Mouse (Mus musculus): ENCODE data around the gene Stat2. TPM values are rescaled to one million over a fixed set of nuclear protein-coding genes. Genes with fewer than 3 reads are reported as not detected.
A peak's percentile ranks its signal among the peaks of the same experiment; 100 is the strongest.

Gene Stat2
- polyA plus RNA-seq, 1 experiment from 2014 or later, result 21.0 TPM

DNA sequence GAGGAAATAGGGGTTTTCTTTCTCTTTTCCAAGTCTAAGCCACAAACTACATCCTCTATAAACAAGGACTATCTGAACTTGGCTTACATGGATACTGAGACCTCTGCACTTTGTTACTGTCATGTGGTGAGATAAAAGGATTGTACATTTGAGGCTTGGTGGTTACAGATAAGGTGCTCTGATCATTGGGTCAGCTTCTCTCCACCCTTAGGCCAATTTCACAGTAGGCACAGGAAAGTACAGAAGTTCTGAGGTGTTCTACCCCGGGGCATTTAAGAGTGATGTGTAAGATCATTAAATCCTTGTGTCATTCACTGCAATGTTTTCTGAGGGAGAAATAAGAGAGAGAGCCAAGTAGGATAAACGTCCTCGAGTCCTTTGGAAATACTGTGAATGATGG is 66.2 kb downstream of the Stat2 start:
- WGBS, result 93% methylated on average over 3 of the region's 3 CpGs
- no peak overlapping the region for H3K9ac ChIP-seq (replicated peaks; ENCODE audit: low read depth, low read length)
- no peaks in the 10 kb centered on the region for H3K27me3 ChIP-seq (ENCODE audit: control insufficient read depth, insufficient read depth, low read length)
- no peak overlapping the region; the same call in 1 of the 2 replicates for H3K27ac ChIP-seq (ENCODE audit: low read depth, low read length)
- no peaks in the 10 kb centered on the region for H3K9me3 ChIP-seq (ENCODE audit: control insufficient read depth, low read length)
- no peak for ATAC-seq (ENCODE audit: low read depth)
- H3K4me1 ChIP-seq (ENCODE audit: control insufficient read depth, insufficient read depth, low read length), result peaks cover 16% of the 10 kb centered on the region
- peak overlapping the region; percentile 79 for H3K4me2 ChIP-seq (ENCODE audit: low read depth, low read length)
- H3K4me3 ChIP-seq (ENCODE audit: low read depth, low read length), result no peak overlapping the region
- no peaks in the 10 kb centered on the region for H3K36me3 ChIP-seq (ENCODE audit: control insufficient read depth, insufficient read depth, low read length)

DNA sequence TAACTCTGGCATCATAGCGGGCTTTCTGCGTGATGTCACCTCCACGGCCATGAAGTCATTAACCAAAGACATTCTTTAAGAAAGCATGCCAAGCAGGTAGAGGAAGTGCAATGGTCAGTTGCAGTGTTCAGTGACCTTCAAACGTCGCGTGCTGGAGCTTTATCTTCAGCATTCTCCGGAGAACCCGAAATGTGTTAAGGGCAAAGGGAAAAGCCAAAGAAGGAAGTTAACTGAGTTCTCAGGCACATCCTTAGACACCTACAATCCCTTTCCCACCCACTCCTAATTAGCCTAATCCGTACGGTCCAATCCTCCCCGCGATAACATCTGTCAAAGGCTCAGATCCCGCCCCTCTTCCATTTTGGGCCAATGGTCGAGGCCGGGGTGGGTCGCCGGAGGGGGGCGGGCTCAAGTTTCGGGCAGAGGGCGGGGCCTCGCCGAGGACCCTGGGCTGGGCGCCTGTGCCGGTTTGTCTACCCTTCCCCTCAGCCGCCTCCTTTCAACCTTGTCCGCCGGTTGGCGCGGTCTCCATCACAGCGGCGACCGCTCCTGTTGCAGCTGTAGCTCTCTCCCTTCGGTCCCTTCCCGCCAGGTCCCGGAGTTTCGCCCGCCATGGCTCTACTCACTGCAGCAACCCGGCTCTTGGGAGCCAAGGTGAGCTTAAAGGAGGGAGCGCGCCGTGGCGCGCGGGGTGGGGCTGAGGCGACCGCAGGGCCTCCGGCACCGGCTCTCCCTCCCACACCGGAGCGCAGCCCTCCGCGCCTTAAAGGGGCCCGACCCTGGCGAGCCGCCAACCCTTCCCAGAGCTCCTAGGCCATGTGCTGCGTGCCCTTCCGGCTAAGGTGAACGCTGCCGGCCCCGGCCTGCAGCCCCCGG is 67.2 kb downstream of the Stat2 start, which contains the start of gene Cs:
Gene Cs, plus strand, starts transcription at position 429 of the 876 bp plus-strand sequence.
- WGBS, result under 1% methylated on average over 50 of the region's 61 CpGs
- Histone ChIP-seq H3K9ac (replicated peaks; ENCODE audit: low read depth, low read length) (peak within 1 kb of the TSS; percentile 76), H3K9me3 (ENCODE audit: control insufficient read depth, low read length) (no peaks in the 10 kb centered on the region), H3K4me3 (ENCODE audit: low read depth, low read length) (peak within 1 kb of the TSS; percentile 79), H3K36me3 (ENCODE audit: control insufficient read depth, insufficient read depth, low read length) (no peaks in the 10 kb centered on the region), H3K27me3 (ENCODE audit: control insufficient read depth, insufficient read depth, low read length) (no peaks in the 10 kb centered on the region), H3K4me1 (ENCODE audit: control insufficient read depth, insufficient read depth, low read length) (peaks cover 16% of the 10 kb centered on the region), H3K27ac (ENCODE audit: low read depth, low read length) (peak within 1 kb of the TSS; percentile 88), H3K4me2 (ENCODE audit: low read depth, low read length) (peak within 1 kb of the TSS; percentile 79)
- ATAC-seq (ENCODE audit: low read depth), result peak; percentile 98

DNA sequence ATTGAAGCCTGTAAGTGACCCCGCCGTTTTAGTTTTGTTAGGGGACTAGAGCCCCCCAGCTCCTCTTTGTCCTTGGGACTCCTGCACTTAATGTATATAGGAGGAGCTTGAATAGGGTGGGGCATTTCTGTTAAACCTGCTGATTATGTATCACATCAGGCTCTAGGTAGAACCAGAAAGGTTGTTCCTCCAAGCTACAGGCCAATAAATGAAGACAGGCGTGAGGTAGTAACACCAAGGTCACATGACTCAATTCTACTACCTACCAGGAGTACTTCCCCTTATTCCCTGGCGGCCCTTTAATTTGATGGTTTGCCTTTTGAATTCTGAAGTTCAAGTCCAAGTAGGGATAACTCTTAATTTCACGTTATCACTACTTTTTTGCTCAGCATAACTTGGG is 68.1 kb downstream of the Stat2 start:
- 24% methylated on average over 5 of the region's 5 CpGs for WGBS
- no peak for ATAC-seq (ENCODE audit: low read depth)

DNA sequence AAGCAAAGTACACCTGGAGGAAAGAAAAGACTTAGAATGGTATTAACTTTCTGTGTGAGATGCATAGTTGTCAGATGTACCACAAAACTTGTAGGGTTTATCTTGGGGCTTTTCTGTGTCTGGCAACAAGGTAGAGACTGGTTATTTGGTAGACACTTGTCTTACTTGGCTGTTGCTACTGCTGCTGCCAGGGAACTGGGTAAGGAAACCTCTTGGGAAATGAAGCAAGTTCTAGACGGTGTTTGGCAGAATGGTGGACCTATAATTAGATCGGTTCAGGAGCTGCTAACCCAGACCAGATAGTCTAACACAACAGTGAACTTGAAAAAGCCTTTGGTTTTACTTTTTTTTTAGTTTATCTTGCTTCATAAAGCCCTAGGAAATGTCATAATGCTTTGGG is 68.6 kb downstream of the Stat2 start:
- H3K36me3 ChIP-seq (ENCODE audit: control insufficient read depth, insufficient read depth, low read length), result no peaks in the 10 kb centered on the region
- H3K4me2 ChIP-seq (ENCODE audit: low read depth, low read length), result peak overlapping the region; percentile 79
- WGBS, result 67% methylated on average over 2 of the region's 2 CpGs
- H3K9me3 ChIP-seq (ENCODE audit: control insufficient read depth, low read length), result no peaks in the 10 kb centered on the region
- peak overlapping the region; percentile 79 for H3K4me3 ChIP-seq (ENCODE audit: low read depth, low read length)
- no peaks in the 10 kb centered on the region for H3K27me3 ChIP-seq (ENCODE audit: control insufficient read depth, insufficient read depth, low read length)
- H3K9ac ChIP-seq (replicated peaks; ENCODE audit: low read depth, low read length), result no peak overlapping the region
- ATAC-seq (ENCODE audit: low read depth), result no peak
- no peak overlapping the region for H3K27ac ChIP-seq (ENCODE audit: low read depth, low read length)
- H3K4me1 ChIP-seq (ENCODE audit: control insufficient read depth, insufficient read depth, low read length), result peaks cover 16% of the 10 kb centered on the region

More for the DNA sequence above, 68.1 kb downstream of the Stat2 start:
- H3K9me3 ChIP-seq (ENCODE audit: control insufficient read depth, low read length), result no peaks in the 10 kb centered on the region
- H3K27me3 ChIP-seq (ENCODE audit: control insufficient read depth, insufficient read depth, low read length), result no peaks in the 10 kb centered on the region
- H3K36me3 ChIP-seq (ENCODE audit: control insufficient read depth, insufficient read depth, low read length), result no peaks in the 10 kb centered on the region
- H3K4me3 ChIP-seq (ENCODE audit: low read depth, low read length), result peak overlapping the region; percentile 79
- H3K4me2 ChIP-seq (ENCODE audit: low read depth, low read length), result peak overlapping the region; percentile 79
- H3K4me1 ChIP-seq (ENCODE audit: control insufficient read depth, insufficient read depth, low read length), result peaks cover 16% of the 10 kb centered on the region
- no peak overlapping the region for H3K27ac ChIP-seq (ENCODE audit: low read depth, low read length)
- peak overlapping the region; percentile 76 for H3K9ac ChIP-seq (replicated peaks; ENCODE audit: low read depth, low read length)

DNA sequence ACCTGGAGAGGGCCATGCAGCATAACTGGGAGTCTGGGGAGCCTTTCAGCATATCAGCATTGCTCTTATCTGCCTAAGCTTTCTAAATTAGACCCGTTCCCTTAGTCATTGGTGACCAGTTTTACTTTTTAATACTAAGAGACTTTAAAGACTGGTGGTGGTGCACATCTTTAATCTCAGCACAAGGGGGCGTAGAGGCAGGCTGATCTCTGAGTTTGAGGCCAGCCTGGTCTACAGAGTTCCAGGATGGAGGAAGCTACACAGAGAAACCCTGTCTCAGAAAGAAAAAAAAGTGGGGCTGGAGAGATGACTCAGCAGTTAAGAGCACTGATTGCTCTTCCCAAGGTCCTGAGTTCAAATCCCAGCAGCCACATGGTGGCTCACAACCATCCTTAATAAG is 69.9 kb downstream of the Stat2 start:
- H3K4me3 ChIP-seq (ENCODE audit: low read depth, low read length), result no peak overlapping the region
- no peak overlapping the region for H3K9ac ChIP-seq (replicated peaks; ENCODE audit: low read depth, low read length)
- H3K4me1 ChIP-seq (ENCODE audit: control insufficient read depth, insufficient read depth, low read length), result peaks cover 16% of the 10 kb centered on the region
- no peaks in the 10 kb centered on the region for H3K36me3 ChIP-seq (ENCODE audit: control insufficient read depth, insufficient read depth, low read length)
- no peak overlapping the region for H3K27ac ChIP-seq (ENCODE audit: low read depth, low read length)
- no peak for ATAC-seq (ENCODE audit: low read depth)
- H3K9me3 ChIP-seq (ENCODE audit: control insufficient read depth, low read length), result no peaks in the 10 kb centered on the region
- WGBS, result 81% methylated on average over 2 of the region's 2 CpGs
- no peak overlapping the region for H3K4me2 ChIP-seq (ENCODE audit: low read depth, low read length)
- H3K27me3 ChIP-seq (ENCODE audit: control insufficient read depth, insufficient read depth, low read length), result no peaks in the 10 kb centered on the region

Other genes with a start within 250 kb of the Stat2 start
- 537 and 552 TPM in 2 replicates for gene Naca, start 235.0 kb upstream of the Stat2 start, polyA plus RNA-seq (2014; fragmentation: Nextera tagmentation; extraction: Ambion mirVana)
- gene Ptges3, start 211.6 kb upstream of the Stat2 start, polyA plus RNA-seq (2014; fragmentation: Nextera tagmentation; extraction: Ambion mirVana), result 381 and 396 TPM in 2 replicates
- gene Atp5b, start 187.3 kb upstream of the Stat2 start, polyA plus RNA-seq (2014; fragmentation: Nextera tagmentation; extraction: Ambion mirVana), result 2,213 and 2,273 TPM in 2 replicates
- 15.8 and 20.9 TPM in 2 replicates for gene Baz2a, start 179.0 kb upstream of the Stat2 start, polyA plus RNA-seq (2014; fragmentation: Nextera tagmentation; extraction: Ambion mirVana)
- gene Rbms2, start 90.3 kb upstream of the Stat2 start, polyA plus RNA-seq (2014; fragmentation: Nextera tagmentation; extraction: Ambion mirVana), result 4.7 and 7.6 TPM in 2 replicates
- 2.0 and 2.8 TPM in 2 replicates for gene Gls2, start 76.1 kb upstream of the Stat2 start, polyA plus RNA-seq (2014; fragmentation: Nextera tagmentation; extraction: Ambion mirVana)
- gene Spryd4, start 58.8 kb upstream of the Stat2 start, polyA plus RNA-seq (2014; fragmentation: Nextera tagmentation; extraction: Ambion mirVana), result 20.9 and 22.3 TPM in 2 replicates
- gene Mip, start 44.7 kb upstream of the Stat2 start, polyA plus RNA-seq (2014; fragmentation: Nextera tagmentation; extraction: Ambion mirVana), result not detected in 2 replicates
- 14.6 and 19.1 TPM in 2 replicates for gene Timeless, start 38.5 kb upstream of the Stat2 start, polyA plus RNA-seq (2014; fragmentation: Nextera tagmentation; extraction: Ambion mirVana)
- not detected in 2 replicates for gene Apon, start 16.5 kb upstream of the Stat2 start, polyA plus RNA-seq (2014; fragmentation: Nextera tagmentation; extraction: Ambion mirVana)
- not detected in 2 replicates for gene Apof, start 1.9 kb upstream of the Stat2 start, polyA plus RNA-seq (2014; fragmentation: Nextera tagmentation; extraction: Ambion mirVana)
- gene Il23a, start 28.2 kb downstream of the Stat2 start, polyA plus RNA-seq (2014; fragmentation: Nextera tagmentation; extraction: Ambion mirVana), result 0.18 and 0.29 TPM in 2 replicates
- 19.0 and 21.4 TPM in 2 replicates for gene Pan2, start 32.8 kb downstream of the Stat2 start, polyA plus RNA-seq (2014; fragmentation: Nextera tagmentation; extraction: Ambion mirVana)
- gene Cnpy2, start 51.9 kb downstream of the Stat2 start, polyA plus RNA-seq (2014; fragmentation: Nextera tagmentation; extraction: Ambion mirVana), result 194 and 198 TPM in 2 replicates
- 281 and 297 TPM in 2 replicates for gene Cs, start 67.2 kb downstream of the Stat2 start, polyA plus RNA-seq (2014; fragmentation: Nextera tagmentation; extraction: Ambion mirVana)
- 51.3 and 52.7 TPM in 2 replicates for gene Coq10a, start 98.4 kb downstream of the Stat2 start, polyA plus RNA-seq (2014; fragmentation: Nextera tagmentation; extraction: Ambion mirVana)
- gene Ankrd52, start 106.6 kb downstream of the Stat2 start, polyA plus RNA-seq (2014; fragmentation: Nextera tagmentation; extraction: Ambion mirVana), result 11.6 and 14.0 TPM in 2 replicates
- gene Slc39a5, start 130.7 kb downstream of the Stat2 start, polyA plus RNA-seq (2014; fragmentation: Nextera tagmentation; extraction: Ambion mirVana), result 0.44 TPM in 1 of 2 replicates, not detected in the other
- 131 and 140 TPM in 2 replicates for gene Nabp2, start 140.9 kb downstream of the Stat2 start, polyA plus RNA-seq (2014; fragmentation: Nextera tagmentation; extraction: Ambion mirVana)
- gene Rnf41, start 141.1 kb downstream of the Stat2 start, polyA plus RNA-seq (2014; fragmentation: Nextera tagmentation; extraction: Ambion mirVana), result 64.5 and 71.2 TPM in 2 replicates
- 179 and 205 TPM in 2 replicates for gene Smarcc2, start 188.7 kb downstream of the Stat2 start, polyA plus RNA-seq (2014; fragmentation: Nextera tagmentation; extraction: Ambion mirVana)
- 831 and 835 TPM in 2 replicates for gene Myl6, start 223.6 kb downstream of the Stat2 start, polyA plus RNA-seq (2014; fragmentation: Nextera tagmentation; extraction: Ambion mirVana)
- gene Myl6b, start 228.1 kb downstream of the Stat2 start, polyA plus RNA-seq (2014; fragmentation: Nextera tagmentation; extraction: Ambion mirVana), result 6.4 and 8.9 TPM in 2 replicates

All from neural tube, embryonic 14.5 days (tissue).